Mouse (Mus musculus): ENCODE results near the gene Ssr2. TPM values are rescaled to one million over a fixed set of nuclear protein-coding genes. Genes with fewer than 3 reads are reported as not detected.

Ssr2 gene
- polyA plus RNA-seq, 1 experiment from 2014 or later = 157 TPM

DNA sequence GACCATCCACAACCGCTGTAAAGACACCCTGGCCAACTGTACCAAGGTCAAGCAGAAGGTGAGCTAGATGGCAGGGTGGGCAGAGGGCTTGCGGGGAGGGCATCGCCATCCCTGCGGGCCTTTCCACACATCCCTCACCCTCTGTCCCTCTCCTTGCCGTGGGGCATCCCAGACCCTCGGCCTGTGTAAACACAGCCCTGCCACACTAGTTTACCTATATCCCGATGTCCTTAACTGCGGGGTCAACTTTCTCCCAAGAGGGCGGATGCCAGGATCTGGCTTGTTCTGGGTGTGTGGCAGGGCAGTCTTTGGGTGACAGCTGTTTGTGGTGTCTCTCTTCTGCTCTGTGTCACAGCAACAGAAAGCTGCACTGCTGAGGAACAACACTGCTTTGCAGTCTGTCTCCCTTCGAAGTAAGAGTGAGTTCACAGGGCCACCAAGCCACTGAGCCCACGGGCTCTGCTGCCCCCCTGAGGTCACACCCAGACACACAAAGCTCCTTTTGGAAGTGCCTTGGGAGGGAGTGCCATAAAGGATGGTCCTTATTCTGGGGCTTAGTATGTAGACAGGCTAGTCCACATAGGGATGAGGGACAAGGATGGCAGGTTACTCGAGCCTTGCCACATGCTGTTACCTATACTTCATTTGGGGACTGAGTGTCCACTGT is 56.4 kb downstream of the Ssr2 start:
- no peak overlapping the region for H3K4me3 ChIP-seq (replicated peaks)
- WGBS = 82% methylated on average over 12 of the region's 12 CpGs
- ATAC-seq (ENCODE audit: low FRiP score) = no peak
- no peaks in the 10 kb centered on the region for H3K27me3 ChIP-seq (replicated peaks)
- H3K27ac ChIP-seq (replicated peaks) = no peak overlapping the region
- H3K36me3 ChIP-seq = peaks cover 78% of the 10 kb centered on the region
- no peaks in the 10 kb centered on the region for H3K9me3 ChIP-seq (replicated peaks)
- no peak overlapping the region for H3K9ac ChIP-seq (replicated peaks)
- H3K4me2 ChIP-seq = no peak overlapping the region
- H3K4me1 ChIP-seq = peaks cover 22% of the 10 kb centered on the region

DNA sequence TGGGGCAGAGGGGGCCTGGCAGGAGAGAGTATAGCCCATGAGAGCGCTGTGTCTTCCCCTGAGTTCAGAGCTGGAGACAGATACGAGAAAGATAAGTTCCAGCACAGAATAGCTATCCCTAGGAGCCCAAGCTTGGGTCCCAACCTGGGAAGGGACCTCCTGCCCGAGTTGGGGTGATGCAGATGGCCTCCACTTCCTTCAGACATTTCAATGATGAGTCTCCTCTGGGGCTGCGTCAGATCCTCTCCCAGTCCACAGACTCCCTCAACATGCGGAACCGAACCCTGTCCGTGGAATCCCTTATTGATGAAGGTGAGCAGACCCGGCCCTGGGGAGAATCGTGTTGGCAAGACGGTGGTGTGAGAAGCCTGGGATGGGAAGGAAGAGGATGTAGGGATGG is 57.4 kb downstream of the Ssr2 start:
- H3K27me3 ChIP-seq (replicated peaks) = no peaks in the 10 kb centered on the region
- peaks cover 86% of the 10 kb centered on the region for H3K36me3 ChIP-seq
- no peaks in the 10 kb centered on the region for H3K9me3 ChIP-seq (replicated peaks)
- H3K4me2 ChIP-seq = no peak overlapping the region
- no peak overlapping the region for H3K4me3 ChIP-seq (replicated peaks)
- 97% methylated on average over 10 of the region's 10 CpGs for WGBS
- H3K27ac ChIP-seq (replicated peaks) = no peak overlapping the region
- no peak for ATAC-seq (ENCODE audit: low FRiP score)
- H3K9ac ChIP-seq (replicated peaks) = no peak overlapping the region
- peaks cover 15% of the 10 kb centered on the region for H3K4me1 ChIP-seq

DNA sequence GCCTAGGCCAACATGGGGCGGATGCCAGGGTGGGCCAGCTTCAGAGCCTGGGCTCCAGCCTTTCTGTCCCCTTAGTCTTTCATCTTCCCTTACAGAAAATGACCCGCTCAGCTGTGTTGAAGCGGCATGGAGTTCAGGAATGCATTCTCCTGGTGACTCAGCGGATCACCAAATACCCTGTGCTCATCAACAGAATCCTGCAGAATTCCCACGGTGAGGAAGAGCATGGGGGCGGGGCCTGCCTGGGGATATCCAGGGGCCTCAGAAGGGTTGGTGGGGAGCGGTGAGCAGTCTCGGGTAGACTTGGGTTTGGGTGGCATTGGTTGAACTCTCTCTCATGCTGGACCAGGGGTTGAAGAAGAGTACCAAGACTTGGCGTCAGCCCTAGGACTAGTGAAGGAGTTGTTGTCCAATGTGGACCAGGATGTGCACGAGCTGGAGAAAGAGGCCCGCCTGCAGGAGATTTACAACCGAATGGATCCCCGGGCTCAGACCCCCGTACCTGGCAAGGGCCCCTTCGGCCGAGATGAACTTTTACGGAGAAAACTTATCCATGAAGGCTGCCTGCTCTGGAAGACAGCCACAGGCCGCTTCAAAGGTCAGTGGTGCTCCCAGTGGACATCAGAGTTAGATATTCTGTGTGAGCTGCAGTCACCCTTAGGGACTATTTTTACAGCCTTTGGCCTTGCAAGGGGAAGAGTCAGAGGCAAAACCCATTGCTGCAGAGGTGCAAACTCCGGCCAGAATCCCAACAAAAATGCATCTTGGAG is 60.0 kb downstream of the Ssr2 start:
- 93% methylated on average over 19 of the region's 19 CpGs for WGBS

DNA sequence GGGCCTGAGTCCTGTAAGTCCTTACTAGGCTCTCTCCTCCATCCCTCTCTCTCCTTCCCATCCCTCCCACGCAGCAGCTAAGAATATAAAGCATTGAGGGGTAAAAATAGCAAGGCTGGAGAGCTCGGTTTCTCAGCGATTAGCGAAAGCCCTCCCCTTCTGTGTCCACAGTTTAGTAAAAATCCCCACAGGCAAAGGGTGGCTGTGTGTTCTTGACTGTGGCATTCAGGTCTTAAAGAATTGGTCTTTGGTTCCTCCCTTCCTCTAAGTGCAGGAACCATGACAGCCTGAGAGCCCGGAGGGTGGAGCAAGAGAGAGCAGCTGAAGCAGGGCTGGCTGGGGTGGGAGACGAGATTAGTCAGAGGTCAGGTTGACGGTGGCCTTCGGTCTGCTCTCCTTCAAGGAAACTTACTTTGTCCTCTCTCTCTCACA is 60.9 kb downstream of the Ssr2 start:
- 95% methylated on average over 8 of the region's 8 CpGs for WGBS
- Histone ChIP-seq H3K4me1 (no peaks in the 10 kb centered on the region), H3K4me2 (no peak overlapping the region), H3K27me3 (replicated peaks) (no peaks in the 10 kb centered on the region), H3K9ac (replicated peaks) (no peak overlapping the region), H3K9me3 (replicated peaks) (no peaks in the 10 kb centered on the region), H3K4me3 (replicated peaks) (no peak overlapping the region), H3K36me3 (peaks cover 93% of the 10 kb centered on the region), H3K27ac (replicated peaks) (no peak overlapping the region)
- ATAC-seq (ENCODE audit: low FRiP score) = no peak

More for the DNA sequence above, 60.0 kb downstream of the Ssr2 start:
- ATAC-seq (ENCODE audit: low FRiP score) = no peak
- Histone ChIP-seq H3K4me2 (no peak overlapping the region), H3K9me3 (replicated peaks) (no peaks in the 10 kb centered on the region), H3K4me1 (0 out of 2 replicates have a peak, but pooled peaks cover 1% of the 10 kb centered on the region), H3K27ac (replicated peaks) (no peak overlapping the region), H3K36me3 (peaks cover 96% of the 10 kb centered on the region), H3K9ac (replicated peaks) (no peak overlapping the region), H3K27me3 (replicated peaks) (no peaks in the 10 kb centered on the region), H3K4me3 (replicated peaks) (no peak overlapping the region)

DNA sequence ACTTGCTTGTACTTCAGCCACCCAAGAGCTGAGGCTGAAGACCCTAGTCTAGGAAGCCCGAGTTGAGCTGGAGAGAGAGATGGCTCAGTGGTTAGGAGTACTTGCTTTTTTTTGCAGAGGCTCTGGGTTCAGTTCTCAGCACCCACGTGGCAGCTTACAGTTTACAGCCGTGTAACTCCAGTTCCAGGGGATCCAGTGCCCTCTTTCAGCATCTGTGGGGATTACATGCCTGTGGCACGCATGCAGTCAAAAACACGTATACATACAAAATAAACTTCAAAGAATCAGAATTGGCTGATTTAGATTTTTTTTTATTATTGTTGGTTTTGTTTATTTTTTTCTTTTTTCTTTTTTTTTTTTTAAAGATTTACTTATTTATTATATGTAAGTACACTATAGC is 61.5 kb downstream of the Ssr2 start:
- no peak for ATAC-seq (ENCODE audit: low FRiP score)

More for the DNA sequence above, 61.5 kb downstream of the Ssr2 start:
- Histone ChIP-seq H3K27me3 (replicated peaks) (no peaks in the 10 kb centered on the region), H3K9ac (replicated peaks) (no peak overlapping the region), H3K9me3 (replicated peaks) (no peaks in the 10 kb centered on the region), H3K36me3 (peaks cover 93% of the 10 kb centered on the region), H3K27ac (replicated peaks) (no peak overlapping the region), H3K4me2 (no peak overlapping the region), H3K4me3 (replicated peaks) (no peak overlapping the region), H3K4me1 (no peaks in the 10 kb centered on the region)
- WGBS = 97% methylated on average over 5 of the region's 5 CpGs

MicroRNA genes within 50 kb of the gene (microRNA counts, 519-probe panel; counts per million panel counts)
- not detected for microRNA mmu-miR-1905

Small RNA genes lying within 50 kb of the gene (microRNA-seq; reads per million reads assigned to microRNA genes)
- gene Mir1905 = not detected

Other genes with a start within 250 kb of the Ssr2 start
- 1.9 and 3.3 TPM in 2 replicates for gene Tmem79, start 239.7 kb upstream of the Ssr2 start, polyA plus RNA-seq (2015; fragmentation: Nextera tagmentation; extraction: Ambion mirVana)
- gene Smg5, start 239.6 kb upstream of the Ssr2 start, polyA plus RNA-seq (2015; fragmentation: Nextera tagmentation; extraction: Ambion mirVana) = 57.7 and 60.8 TPM in 2 replicates
- 1.6 and 2.5 TPM in 2 replicates for gene Paqr6, start 211.3 kb upstream of the Ssr2 start, polyA plus RNA-seq (2015; fragmentation: Nextera tagmentation; extraction: Ambion mirVana)
- gene Bglap3, start 203.1 kb upstream of the Ssr2 start, polyA plus RNA-seq (2015; fragmentation: Nextera tagmentation; extraction: Ambion mirVana) = 0.15 and 0.28 TPM in 2 replicates
- not detected in 2 replicates for gene Bglap2, start 197.2 kb upstream of the Ssr2 start, polyA plus RNA-seq (2015; fragmentation: Nextera tagmentation; extraction: Ambion mirVana)
- not detected in 2 replicates for gene Bglap, start 191.4 kb upstream of the Ssr2 start, polyA plus RNA-seq (2015; fragmentation: Nextera tagmentation; extraction: Ambion mirVana)
- gene Pmf1, start 165.5 kb upstream of the Ssr2 start, polyA plus RNA-seq (2015; fragmentation: Nextera tagmentation; extraction: Ambion mirVana) = 25.8 and 52.7 TPM in 2 replicates
- gene Slc25a44, start 150.7 kb upstream of the Ssr2 start, polyA plus RNA-seq (2015; fragmentation: Nextera tagmentation; extraction: Ambion mirVana) = 33.6 and 36.4 TPM in 2 replicates
- 28.2 and 28.8 TPM in 2 replicates for gene Sema4a, start 114.7 kb upstream of the Ssr2 start, polyA plus RNA-seq (2015; fragmentation: Nextera tagmentation; extraction: Ambion mirVana)
- 70.3 and 78.7 TPM in 2 replicates for gene Lmna, start 65.9 kb upstream of the Ssr2 start, polyA plus RNA-seq (2015; fragmentation: Nextera tagmentation; extraction: Ambion mirVana)
- gene Mex3a, start 43.5 kb upstream of the Ssr2 start, polyA plus RNA-seq (2015; fragmentation: Nextera tagmentation; extraction: Ambion mirVana) = 18.6 and 19.2 TPM in 2 replicates
- gene Rab25, start 27.6 kb upstream of the Ssr2 start, polyA plus RNA-seq (2015; fragmentation: Nextera tagmentation; extraction: Ambion mirVana) = 0.29 and 4.1 TPM in 2 replicates
- gene Lamtor2, start 22.8 kb upstream of the Ssr2 start, polyA plus RNA-seq (2015; fragmentation: Nextera tagmentation; extraction: Ambion mirVana) = 189 and 193 TPM in 2 replicates
- 39.2 and 40.1 TPM in 2 replicates for gene Ubqln4, start 22.1 kb upstream of the Ssr2 start, polyA plus RNA-seq (2015; fragmentation: Nextera tagmentation; extraction: Ambion mirVana)
- 97.4 and 104 TPM in 2 replicates for gene Arhgef2, start 30.1 kb downstream of the Ssr2 start, polyA plus RNA-seq (2015; fragmentation: Nextera tagmentation; extraction: Ambion mirVana)
- gene Rxfp4, start 77.3 kb downstream of the Ssr2 start, polyA plus RNA-seq (2015; fragmentation: Nextera tagmentation; extraction: Ambion mirVana) = not detected in 2 replicates
- gene Khdc4, start 109.9 kb downstream of the Ssr2 start, polyA plus RNA-seq (2015; fragmentation: Nextera tagmentation; extraction: Ambion mirVana) = 85.9 and 87.4 TPM in 2 replicates
- 58.7 and 67.5 TPM in 2 replicates for gene Rit1, start 141.0 kb downstream of the Ssr2 start, polyA plus RNA-seq (2015; fragmentation: Nextera tagmentation; extraction: Ambion mirVana)
- 207 and 237 TPM in 2 replicates for gene Syt11, start 199.3 kb downstream of the Ssr2 start, polyA plus RNA-seq (2015; fragmentation: Nextera tagmentation; extraction: Ambion mirVana)